Mouse (Mus musculus) cerebellum, adult 9-11 months (tissue): Measurements from ENCODE around the gene Inpp5k.

Experiments used
- DNase-seq: peaks from one replicate; pipeline ENCODE4 v3.0.0; 2022

Gene Inpp5k

DNA sequence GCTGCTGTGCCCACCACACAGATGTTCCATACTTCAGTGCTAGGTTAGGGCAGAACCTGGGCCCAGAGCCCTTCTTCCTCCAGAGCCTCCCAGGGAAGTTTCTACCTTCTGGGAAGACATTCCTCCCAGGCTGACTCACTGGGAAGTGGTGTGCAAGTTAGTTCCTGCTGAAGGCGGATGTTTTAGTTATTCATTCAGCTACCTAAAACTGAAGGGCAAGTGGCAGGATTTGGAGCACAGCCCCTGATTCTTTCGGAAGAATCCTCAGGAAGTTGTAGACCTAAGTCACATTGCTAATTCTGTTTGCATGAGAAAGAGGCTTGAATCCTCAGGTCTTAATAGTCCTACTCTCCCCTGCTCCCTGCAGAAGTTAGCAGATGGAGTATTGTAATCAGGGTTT, 9.4 kb upstream of the Inpp5k start:
- DNase-seq: no peak

DNA sequence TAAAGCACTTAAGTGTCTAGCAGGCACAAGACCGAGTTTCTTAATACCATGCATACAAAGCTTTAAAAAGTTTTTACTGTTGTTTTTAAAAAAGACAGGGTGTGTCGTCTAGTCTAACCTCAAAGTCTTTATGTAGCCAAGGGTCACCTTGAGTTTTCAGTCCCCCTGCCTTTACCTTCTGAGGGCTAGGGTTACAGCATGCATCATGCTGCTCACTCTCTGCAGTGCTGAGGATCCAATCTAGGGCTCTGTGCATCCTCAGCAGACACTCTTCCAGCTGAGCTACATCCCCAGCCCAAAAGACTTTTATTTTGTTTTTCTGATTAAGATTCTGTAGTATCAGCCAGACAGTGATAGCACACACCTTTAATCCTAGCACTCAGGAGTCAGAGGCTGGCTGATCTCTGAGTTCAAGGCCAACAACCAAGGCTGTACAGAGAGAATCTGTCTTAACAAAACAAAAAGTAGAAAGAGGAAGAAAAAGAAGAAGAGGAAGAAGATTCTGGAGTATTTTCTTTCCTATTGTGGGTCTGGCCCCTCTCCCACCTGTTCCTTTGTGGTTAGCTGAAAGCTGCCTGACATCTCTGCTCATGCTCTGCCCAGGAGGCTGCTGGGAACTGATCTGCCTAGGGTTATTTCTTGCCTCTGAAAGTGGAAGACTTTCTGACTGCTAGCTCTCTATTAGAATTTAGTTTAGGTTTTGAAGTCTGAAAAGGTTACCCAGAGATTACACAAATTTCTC, 8.0 kb upstream of the Inpp5k start:
- no peak for DNase-seq

DNA sequence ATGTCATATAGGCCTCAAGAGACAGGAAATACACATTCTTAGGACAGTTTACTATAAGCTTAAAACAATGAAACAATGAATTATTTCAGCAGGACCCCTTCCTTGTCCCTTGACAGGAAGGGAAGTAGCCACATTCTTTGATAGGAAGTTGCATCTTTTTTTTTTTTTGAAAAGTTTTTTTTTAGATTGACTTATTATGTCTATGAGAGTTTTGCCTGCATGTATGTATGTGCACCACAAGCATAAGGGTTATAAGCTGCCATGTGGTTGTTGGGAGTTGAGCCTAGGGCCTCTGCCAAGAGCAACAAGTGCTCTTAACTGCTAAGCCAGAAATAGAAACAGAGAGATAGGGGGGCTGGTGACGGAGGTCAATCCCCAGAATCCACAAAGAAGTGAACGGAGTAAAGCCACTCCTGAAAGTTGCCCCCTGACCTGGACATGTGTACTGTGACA, 6.7 kb upstream of the Inpp5k start:
- DNase-seq: no peak

DNA sequence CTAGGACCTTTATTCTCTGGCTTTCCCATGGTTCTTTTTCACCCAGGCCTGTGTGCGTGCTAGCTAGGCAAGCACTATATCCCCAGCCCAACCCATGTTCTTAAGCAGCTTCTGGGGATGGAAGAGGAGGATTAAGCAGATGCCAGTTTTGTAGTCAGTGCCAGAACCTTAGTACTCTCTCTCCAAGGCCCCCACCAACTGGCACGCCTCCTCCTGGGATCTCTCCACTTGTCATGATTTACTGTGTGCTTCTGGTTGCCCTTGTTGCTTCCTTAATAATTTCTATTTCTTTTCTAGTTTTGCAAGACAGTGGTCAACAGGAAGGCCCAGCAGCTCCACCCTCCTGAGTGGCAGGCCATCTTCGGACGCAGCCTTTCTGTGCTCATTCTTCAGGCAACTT, 5.0 kb upstream of the Inpp5k start:
- no peak for DNase-seq

DNA sequence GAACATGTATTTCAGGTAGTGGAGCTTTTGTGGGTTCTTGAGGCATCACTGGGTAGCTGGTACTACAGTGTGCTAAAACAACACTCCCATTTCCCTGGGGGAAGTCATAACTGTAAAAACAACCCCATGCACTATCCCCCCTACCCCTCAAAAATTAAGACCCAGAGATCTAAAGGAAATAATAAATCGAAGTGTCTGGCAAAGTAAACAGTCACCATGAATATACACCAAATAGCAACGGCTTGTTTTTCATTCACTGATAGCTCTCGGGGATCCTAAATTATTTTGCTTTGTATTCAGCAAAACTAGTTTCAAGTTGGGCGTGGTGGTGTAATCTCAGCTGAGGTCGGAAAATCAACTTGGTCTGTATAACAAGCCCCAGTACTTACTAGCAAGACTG, 690 bp upstream of the Inpp5k start:
- DNase-seq: no peak

DNA sequence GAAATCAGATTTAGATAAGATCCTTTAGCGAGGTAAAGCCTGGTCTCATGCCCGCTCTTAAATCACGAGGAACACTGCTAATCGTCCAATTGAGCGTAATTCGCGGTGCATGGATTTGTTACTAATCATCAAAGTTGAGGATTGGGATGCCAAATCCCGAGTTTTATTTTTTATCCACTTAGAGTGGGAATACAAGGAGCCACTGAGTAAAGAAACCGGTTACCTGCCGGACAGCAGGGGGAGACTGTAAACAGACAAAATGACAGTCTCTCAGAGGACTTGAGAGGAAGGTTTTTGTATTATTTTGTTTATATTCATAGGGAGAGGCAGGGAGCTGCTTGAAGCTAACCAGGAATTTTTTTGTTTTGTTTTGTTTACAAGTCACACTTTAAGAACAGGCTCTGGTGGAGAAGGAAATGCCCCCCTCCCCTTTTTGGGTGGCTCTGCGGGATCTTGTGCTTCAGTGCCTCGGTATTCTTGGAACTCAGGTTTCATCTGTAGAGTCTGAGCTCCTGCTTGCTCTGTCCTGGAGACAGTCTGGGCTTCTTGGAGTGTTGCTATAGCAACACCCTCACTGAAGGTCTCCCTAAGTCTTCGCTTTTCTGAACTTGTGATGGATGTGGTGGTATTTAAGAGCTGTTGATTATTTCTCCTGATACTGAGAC, 905 bp downstream of the Inpp5k start:
- DNase-seq: peak; percentile 55

DNA sequence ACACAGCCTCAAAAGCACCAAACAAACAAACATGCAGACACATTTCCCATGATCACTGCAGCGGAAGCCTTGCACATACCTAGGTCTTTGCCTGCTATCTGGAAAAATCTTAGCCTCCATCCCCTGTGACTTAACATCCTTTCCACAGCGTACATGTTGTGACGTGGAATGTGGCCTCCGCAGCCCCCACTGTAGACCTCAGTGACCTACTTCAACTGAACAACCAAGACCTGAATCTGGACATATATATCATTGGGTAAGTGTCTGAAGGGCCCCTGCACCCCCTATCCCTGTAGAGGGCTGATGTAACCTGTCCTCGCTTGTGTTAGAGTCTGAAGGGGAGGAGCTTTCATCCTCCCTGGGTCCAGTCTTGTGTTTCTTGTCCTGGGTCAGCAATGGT, 2.1 kb downstream of the Inpp5k start:
- DNase-seq: no peak

DNA sequence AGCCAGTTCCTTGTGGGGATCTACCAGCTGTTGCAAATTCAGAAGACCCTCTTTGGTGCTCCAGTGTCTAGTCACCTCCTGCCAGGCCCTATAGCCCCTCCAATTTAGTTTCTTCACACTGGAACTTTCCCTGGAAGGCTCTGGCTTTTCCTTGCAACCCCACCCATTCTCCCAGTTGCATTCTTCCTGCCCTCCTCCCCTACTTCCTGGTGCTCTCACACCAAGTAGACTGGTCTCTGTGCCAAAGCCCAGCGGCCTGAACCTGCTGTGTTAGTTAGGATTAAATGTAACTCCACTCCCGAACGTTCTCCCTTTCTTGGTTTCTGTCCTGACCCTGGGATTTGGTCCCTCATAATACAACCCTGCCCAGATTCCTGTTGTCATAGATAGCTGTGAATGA, 4.0 kb downstream of the Inpp5k start:
- DNase-seq: no peak

DNA sequence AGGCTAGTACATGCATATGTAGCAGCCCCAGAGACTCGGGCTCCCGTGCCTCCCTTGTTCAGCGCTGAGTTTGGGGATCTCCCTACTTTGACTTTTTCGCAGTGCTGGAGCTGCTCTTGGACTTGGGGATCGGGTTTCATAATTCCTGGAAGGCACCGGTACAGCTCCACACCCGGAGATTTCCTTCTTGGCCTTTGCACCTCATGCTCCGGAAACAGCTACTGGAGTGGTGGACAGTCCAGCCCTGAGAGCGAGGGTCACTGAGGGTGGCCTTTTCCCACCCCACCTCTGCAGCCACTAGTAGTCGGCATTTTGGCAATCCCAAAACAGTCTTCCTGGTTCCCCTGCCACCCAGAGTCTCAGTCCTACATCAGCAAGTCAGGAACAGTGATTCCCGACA, 4.5 kb downstream of the Inpp5k start:
- no peak for DNase-seq

DNA sequence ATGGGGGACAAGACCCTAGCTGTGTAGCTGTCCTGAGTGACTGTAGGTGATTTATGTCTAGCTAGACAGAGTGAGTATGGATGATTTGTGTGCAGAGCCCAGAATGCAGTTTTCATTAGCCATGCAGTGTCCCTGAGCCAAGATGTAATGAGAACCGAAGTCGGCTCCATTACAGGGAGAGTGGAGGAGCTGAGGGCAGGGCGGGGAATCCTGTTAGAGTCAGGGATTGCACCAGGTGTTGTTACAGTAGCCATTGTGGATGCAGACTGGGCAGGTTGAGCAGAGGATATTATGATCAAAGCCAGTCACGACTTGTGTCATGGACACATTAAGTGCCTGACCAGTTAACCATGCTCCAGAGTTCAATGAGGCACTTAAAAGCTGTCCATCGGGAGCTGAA, 12.5 kb downstream of the Inpp5k start:
- no peak for DNase-seq

DNA sequence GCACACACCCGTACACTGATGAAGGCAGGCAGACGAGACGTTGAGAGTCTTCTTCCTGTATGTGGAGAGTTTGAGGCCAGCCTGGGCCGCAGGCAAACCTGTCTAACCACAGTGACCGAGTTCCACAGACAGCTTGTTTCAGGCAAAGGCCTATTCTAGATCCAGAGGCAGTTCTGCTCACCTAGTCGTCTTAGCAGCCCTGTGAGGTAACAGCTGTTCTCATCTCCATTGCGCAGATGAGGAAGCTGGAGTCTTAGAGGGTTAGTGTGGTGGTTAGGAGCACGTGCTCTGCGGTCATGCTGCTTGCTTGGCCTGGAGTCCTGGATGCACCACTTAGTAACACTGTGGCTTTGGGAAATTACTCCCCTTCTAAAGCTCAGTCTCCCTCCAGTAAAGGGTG, 13.9 kb downstream of the Inpp5k start:
- DNase-seq: no peak

DNA sequence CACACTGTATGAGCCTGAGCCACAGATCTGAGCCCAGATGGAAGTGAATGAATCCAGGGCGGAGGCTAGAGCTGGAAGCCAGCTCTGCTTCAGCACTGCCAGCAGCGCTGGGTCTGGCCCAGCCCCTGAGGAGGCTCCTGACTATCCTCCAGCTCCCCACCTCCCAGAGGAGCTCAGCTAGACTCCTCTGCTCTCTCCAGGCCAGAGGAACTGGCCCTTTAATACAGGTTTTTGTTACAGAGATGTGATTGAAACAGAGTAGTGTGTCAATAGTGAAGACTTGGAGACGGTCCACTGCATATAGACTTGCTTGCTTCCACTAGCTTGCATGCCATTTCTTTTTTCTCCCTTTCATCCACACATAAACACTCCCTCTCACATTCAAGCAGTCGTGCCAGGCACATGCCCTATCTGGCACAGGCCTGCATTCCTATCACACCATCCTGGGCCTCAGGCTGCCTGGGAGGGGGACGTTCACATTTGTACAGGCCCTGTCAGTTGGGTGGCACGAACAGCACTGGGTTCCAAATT, 17.0 kb downstream of the Inpp5k start:
- DNase-seq: peak; percentile 69

DNA sequence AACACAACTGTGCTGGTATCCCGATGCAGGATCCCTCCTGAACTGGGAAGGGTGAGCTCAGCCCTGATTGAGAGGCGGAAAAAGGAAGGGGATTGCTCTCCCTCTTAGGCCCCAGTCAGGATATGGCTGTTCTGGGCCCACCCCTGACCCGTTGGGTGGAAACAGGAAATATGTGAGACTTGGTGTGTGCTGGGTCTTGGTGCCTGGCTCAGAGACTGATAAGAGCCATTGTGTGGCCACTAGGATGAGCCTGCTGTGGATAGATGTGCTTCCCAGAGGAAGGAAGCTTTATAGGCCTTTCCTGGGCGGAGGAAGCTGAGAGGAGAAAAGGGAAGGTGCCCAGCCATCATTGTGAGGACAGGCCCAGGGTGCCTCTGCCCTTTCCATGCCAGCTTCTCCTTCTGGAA, 18.4 kb downstream of the Inpp5k start:
- DNase-seq: no peak

DNA sequence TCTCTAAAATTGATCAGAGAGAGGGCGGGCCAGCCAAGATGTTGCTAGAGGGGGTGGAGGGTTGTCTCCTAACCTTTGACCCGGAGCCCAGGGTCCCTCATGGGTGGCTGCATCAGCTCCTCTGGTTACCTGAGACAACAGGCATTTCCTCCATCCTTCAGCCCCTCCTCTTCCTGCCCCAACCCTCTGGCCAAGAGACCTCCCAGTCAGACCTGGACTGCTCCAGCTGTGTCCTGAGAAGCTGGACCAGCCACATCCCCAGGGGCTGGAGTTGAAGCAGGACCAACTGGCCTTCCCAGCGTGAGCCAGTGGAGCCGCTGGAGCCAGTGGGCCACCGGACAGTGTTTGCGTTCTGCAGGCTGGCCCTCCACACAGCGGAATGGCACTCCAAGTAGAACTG, 19.5 kb downstream of the Inpp5k start, which contains the start of gene Myo1c:
Gene Myo1c, plus strand, starts transcription at position 194 of the 400 bp plus-strand sequence.
- DNase-seq: no peak

DNA sequence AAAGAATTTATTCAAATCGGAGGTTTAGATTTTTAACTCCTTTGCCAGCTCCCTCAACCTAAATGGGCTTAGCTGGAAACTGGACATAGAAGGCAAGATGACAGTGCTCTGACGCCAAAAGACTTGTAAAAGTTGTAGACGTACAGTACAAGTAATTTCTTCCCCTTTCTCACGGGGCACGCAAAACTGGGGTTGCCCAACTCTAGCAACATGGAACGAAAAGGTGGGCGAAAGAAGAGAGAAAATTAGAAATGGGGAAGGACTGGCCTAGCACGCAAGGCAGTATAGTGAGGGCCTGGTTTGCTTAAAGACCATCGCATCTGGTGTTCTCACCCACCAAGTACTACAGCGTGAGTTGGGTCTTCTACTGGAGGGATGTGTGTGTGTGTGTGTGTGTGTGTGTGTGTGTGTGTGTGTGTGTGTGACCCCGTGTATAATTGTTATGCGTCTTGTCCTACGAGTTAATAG, 20.2 kb downstream of the Inpp5k start:
- DNase-seq: no peak

DNA sequence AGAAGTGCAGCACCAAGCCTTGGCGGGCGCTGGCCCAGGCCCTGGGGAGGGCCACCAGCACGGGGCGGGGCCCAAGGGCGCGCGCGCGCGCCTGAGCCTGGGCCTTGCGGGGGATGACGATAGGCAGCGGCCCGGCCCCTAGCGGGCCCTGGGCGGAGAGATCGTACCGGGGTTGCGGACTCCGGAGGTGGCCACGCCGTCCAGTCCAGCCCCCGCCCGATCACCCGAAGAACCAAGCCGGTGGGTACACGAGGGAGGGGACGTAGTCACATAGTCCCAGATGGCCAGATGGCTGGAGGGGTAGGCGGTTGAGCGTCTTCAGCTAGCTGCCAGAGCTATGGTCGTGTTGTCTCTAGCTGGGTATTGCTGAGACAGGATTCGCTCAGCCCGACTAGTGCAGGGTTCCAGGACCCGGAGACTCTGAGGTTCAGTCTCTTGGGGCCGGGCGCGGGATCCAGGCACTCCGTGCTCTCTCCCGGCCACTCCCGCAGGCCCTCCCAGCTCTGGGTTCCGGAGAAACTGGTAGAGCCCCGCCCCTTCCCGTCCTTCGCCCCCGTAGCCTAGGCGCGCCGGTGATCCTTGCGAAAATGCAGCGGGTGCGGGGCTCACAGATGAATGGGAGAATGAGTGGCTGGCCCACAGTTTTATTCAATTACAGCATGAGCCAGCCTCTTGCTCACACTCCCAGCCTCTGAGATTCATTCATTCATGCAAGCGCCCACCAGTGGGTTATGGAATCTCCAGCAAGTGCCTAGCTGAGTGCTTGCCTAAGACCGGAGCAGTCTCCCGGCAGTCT, 20.8 kb downstream of the Inpp5k start:
- peak; percentile 83 for DNase-seq

DNA sequence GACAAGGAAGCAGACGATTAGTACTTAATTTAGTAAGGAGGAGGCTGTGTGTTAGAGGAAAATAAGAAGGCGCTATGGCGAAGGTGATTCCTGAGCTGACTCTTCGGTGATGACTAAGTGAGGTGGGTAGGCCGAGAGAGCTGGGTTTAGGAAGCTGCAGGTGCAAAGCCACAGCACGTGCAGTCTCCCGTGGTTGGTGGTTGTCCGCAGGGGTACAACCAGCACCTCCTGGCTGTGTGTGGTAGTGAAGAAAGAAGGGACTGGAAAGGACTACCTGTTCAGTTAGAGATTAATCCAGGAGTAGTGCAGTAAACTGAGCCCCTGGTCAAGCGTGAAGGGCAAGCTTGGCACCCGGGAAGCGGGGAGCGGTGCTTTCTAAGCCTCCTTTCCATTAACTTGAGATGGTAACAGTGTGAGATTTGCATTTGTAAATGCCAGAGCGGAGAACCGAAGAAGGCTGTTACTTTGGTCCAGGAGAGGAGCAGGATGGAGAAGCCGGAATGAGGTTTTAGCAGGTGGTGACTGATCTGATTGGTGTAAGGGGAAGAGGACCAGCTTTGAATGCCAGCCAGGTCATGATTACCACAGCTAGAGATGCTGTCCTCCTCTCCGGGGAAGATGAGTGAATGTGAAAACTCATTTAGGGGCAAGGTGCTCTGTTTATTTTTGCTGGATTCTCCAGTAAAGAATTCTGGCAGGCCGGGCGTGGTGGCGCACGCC, 21.6 kb downstream of the Inpp5k start:
- peak; percentile 60 for DNase-seq

DNA sequence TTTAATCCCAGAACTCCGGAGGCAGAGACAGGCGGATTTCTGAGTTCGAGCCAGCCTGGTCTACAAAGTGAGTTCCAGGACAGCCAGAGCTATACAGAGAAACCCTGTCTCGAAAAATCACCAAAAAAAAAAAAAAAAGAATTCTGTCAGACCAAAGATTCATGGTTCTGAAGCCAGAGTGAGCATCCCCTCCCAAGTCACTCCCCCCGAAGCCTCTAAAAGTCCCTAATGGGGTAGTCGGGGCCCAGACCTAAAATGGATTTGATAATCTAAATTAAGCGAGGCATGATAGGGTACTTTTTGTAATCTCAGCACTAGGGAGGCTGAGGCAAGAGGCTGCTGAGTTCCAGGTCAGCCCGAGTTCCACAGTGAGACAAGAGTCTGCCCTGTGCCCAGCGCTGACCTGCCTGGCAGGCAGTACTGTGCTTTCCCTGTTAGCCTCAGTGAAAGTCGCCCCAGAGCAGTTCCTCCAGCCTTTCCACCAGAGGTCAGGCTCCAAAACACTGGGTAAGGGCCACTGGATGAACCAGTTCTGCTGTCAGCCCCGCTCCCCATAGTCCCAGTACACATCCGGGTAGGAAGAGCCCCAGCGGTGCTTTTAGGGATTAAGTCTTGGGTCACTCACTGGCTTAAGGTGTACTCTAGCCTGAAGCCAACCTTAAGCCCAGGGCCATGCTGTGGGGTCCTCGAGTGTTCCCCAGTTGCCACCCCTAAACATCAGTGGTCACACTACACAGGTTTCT, 22.3 kb downstream of the Inpp5k start:
- no peak for DNase-seq

DNA sequence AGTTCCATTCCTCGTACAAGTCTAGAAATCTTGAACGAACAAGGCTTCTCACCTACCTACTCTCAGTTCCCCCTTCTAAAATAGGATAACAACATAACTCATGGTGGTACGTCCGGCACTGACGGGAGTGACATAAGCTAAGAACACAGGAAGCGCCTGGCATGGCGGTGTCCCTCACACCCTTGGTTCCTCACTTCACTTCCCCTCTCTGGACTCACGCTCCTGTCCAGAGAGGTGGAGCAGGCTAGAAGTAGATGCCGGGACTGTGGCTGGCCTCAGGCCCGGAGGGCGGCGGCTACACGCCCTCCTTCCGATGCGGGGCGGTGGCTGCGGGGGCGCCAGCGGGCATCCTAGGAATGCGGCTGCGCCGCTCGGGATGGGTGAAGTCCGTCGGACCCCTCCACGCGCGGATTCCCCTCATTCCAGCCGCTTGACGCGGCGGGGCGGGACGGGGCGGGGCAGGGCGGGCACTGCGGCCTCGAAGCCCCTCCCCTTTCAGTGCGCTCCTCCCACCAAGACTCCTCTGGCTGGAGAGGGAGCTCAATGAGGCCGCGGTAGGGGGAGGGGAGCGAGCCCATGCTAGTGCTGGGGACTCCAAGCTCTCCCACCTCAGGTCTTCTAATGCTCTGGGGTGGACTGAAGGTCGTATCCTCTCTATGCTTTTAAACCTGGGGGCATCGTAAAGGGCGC, 23.1 kb downstream of the Inpp5k start:
- peak; percentile 83 for DNase-seq

DNA sequence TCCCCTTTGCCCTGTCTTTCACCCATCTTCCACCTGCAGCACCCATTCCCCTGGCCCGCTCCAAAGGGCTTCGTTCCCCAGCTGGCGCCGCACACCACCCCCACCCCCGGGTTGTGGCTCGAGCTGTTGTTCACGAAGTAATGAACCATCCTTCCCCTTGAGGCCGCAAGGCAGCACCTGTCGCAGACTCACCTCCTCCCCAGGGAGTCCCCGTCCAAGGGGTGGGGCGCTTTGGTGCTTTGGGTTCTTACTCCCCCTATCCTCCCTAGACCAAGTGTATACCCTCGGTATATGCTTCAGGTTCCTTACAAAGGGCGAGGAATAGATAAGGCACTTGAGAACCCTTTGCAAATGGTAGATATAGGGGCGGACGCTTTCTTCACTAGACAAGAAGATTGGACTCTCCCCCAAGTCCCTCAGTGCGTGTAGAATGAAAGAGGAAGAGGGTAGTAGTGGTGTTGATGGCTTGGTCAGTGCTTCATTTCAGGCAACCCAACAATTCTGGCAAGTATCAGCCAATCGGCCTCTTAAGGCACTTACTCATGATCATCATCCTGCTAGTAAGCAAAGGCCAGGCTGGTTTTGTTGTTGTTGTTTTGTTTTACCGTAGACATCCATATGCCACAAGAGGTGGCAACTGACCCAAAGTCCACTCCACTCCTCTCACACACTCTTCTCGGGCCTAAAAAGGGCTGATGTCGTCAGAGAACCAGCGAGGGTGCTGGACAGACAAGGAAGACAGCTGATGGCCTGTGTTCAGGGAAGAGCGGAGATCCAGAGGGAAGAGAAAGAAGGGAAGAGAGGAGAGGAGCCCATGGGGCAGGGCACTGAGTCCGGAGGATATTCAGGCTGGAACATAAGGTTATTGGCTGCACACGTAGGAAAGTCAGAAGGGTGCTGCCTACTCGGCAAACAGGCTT, 23.9 kb downstream of the Inpp5k start:
- peak; percentile 43 for DNase-seq
